Mouse (Mus musculus): Measurements from ENCODE around the gene Rps6kl1.

DNA sequence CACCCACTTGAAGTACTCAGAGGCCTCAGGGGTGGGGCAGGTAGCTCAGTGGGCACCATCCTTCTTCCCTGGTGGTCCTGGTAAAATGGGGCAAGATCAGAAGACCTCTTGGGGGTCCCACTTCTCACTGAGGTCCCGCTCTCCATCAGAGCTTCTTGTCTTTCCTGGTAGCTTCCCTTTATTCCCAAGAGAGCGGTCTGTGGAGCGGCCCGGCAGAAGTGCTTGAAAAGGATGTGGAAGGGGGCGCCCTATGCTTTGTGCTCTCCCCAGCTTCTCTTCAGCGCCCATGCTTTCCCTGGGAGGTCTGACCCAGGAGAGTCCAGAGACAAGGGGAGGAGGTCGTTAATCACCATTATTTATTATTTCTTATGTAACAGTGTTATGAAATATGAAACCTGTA, 46.3 kb upstream of the Rps6kl1 start:
- no peak for TF ChIP-seq CTCF (IDR thresholded peaks at IDR 0.05; ENCODE audit: low read depth)
- TF ChIP-seq EP300 (IDR thresholded peaks at IDR 0.05; ENCODE audit: low read depth), result no peak
